Mouse (Mus musculus): ENCODE measurements at regions not wholly inside any gene's neighbourhood (a gene's known extent, or its start where the extent isn't known, plus 50 kb on each side); places are given as distances from the start of the nearest gene placed in this dataset.

GRCm38 (mm10) chr3:41182900-41183595 lies 100.2 kb upstream of the Pgrmc2 start:
- no peak for TF ChIP-seq CTCF (IDR thresholded peaks at IDR 0.05)
- no peak for TF ChIP-seq POLR2A (IDR thresholded peaks at IDR 0.05; ENCODE audit: insufficient read depth, low read depth, low read length)

Measured in heart, adult 2 months (tissue).